Mouse (Mus musculus): Measurements from ENCODE around the gene Castor2. TPM values are rescaled to one million over a fixed set of nuclear protein-coding genes. Genes with fewer than 3 reads are reported as not detected.

Gene Castor2
- polyA plus RNA-seq, 1 experiment from 2014 or later, result 4.4 TPM

DNA sequence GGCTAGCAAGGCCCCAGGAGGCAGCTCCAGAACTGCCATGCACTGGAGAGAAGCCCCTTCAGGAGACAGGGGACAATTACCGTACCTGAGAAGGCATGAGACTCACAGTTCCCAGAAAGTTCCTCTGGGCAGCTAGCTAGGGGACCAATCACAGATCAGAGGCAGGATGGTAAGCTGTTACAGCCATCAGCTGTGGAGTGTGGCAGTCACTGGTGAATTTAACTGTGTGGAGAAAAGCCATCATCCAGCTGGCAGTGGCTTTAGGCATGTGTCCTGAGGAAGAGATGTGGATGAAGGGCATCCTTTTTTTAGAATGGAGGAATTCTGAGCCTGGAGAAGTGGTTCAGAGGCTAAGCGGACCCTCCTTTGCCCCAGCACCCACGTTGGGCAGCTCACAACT lies 20.6 kb downstream of the Castor2 start:
- no peak for ATAC-seq (ENCODE audit: insufficient read depth, low FRiP score)
- H3K9ac ChIP-seq (ENCODE audit: low read length), result no peak overlapping the region
- H3K27ac ChIP-seq (ENCODE audit: low read length), result no peak overlapping the region

DNA sequence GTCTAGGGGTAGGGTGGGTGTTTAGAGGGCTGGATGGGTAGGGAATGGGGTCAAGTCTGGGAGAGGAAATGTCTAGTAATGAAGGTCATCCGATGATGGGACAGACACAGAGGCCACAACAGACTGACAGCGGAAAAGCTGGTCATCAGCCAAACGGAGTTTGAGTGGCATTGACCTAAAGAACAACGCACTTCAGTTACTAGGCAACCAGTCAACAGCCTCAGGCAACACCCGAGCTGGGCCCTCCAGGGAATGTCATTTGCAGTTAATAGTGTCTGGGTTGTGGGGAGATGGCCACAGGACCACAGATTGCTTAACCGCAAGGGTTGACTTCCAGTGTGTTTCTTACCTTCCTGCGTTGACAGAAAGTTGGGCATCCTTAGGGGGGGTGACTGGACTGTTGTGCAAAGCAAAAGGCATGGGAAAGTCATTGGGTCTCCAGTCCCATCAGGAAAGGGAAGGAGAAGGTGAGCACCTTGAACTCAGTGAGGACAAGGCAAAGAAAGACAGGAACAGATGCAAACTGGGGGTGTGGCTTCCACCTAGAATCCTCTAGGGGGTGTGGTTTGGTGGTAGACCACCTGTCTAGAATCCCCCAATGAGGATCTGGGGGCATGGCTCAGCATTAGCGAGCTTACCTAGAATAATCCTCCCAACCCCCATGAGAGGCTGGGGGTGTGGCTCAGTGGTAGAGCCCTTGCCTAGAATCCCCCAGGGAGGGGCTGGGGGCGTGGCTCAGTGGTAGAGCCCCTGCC lies 21.8 kb downstream of the Castor2 start:
- no peak overlapping the region for H3K9ac ChIP-seq (ENCODE audit: low read length)
- 59% methylated on average over 9 of the region's 9 CpGs for WGBS
- no peak overlapping the region for H3K4me3 ChIP-seq (replicated peaks; ENCODE audit: low read length)
- no peak overlapping the region for H3K27ac ChIP-seq (ENCODE audit: low read length)
- H3K36me3 ChIP-seq (ENCODE audit: control insufficient read depth, insufficient read depth, low read length), result no peaks in the 10 kb centered on the region
- ATAC-seq (ENCODE audit: insufficient read depth, low FRiP score), result no peak
- no peaks in the 10 kb centered on the region for H3K27me3 ChIP-seq (ENCODE audit: control insufficient read depth, insufficient read depth, low read length)
- no peaks in the 10 kb centered on the region for H3K9me3 ChIP-seq (replicated peaks; ENCODE audit: control insufficient read depth, low read length)
- H3K4me2 ChIP-seq (ENCODE audit: low read depth, low read length), result no peak overlapping the region
- H3K4me1 ChIP-seq (ENCODE audit: control insufficient read depth, insufficient read depth, low read length), result peaks cover 4% of the 10 kb centered on the region; the same call in 1 of the 2 replicates

More for the DNA sequence above, 20.6 kb downstream of the Castor2 start:
- H3K27me3 ChIP-seq (ENCODE audit: control insufficient read depth, insufficient read depth, low read length), result no peaks in the 10 kb centered on the region
- no peak overlapping the region for H3K4me2 ChIP-seq (ENCODE audit: low read depth, low read length)
- H3K9me3 ChIP-seq (replicated peaks; ENCODE audit: control insufficient read depth, low read length), result no peaks in the 10 kb centered on the region
- no peak overlapping the region for H3K4me3 ChIP-seq (replicated peaks; ENCODE audit: low read length)
- H3K36me3 ChIP-seq (ENCODE audit: control insufficient read depth, insufficient read depth, low read length), result no peaks in the 10 kb centered on the region
- peaks cover 4% of the 10 kb centered on the region; the same call in 1 of the 2 replicates for H3K4me1 ChIP-seq (ENCODE audit: control insufficient read depth, insufficient read depth, low read length)
- WGBS, result 95% methylated on average over 3 of the region's 3 CpGs

DNA sequence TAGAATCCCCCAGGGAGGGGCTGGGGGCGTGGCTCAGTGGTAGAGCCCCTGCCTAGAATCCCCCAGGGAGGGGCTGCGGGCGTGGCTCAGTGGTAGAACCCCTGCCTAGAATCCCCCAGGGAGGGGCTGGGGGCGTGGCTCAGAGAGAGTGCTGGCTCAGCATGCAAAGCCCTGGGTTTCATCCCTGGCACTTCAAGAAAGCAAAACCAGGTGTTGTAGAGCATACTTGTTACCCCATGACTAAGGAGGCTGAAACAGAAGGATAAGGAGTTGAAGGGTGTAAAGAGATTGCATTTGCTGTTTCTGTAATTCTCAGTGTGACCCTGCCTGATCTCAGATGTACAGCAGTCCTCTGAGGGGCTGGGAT lies 22.4 kb downstream of the Castor2 start:
- H3K4me3 ChIP-seq (replicated peaks; ENCODE audit: low read length), result no peak overlapping the region
- ATAC-seq (ENCODE audit: insufficient read depth, low FRiP score), result no peak

DNA sequence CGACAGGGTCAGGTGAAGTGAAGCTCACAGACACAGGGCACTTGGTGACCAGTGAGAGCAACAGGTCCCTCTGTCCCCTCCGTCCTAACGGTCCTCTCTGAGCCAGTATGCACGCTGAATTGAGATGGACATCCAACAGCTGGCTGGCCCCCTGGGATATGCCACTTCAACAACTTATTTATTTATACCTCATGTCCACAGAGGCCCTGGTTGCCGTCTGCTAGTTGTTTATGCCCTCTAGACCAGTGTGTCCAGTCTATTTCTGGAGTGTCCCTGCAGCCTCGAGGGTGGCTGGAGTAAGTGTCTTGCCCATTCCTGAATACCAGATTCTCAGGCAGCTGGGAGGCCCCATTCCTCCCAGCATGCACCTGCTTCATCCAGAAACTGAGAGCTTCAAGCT lies 24.3 kb downstream of the Castor2 start:
- no peaks in the 10 kb centered on the region for H3K36me3 ChIP-seq (ENCODE audit: control insufficient read depth, insufficient read depth, low read length)
- H3K27me3 ChIP-seq (ENCODE audit: control insufficient read depth, insufficient read depth, low read length), result no peaks in the 10 kb centered on the region
- WGBS, result 69% methylated on average over 6 of the region's 6 CpGs
- no peak overlapping the region for H3K27ac ChIP-seq (ENCODE audit: low read length)
- no peak for ATAC-seq (ENCODE audit: insufficient read depth, low FRiP score)
- no peak overlapping the region for H3K4me3 ChIP-seq (replicated peaks; ENCODE audit: low read length)
- H3K9ac ChIP-seq (ENCODE audit: low read length), result no peak overlapping the region
- H3K4me1 ChIP-seq (ENCODE audit: control insufficient read depth, insufficient read depth, low read length), result peaks cover 4% of the 10 kb centered on the region; the same call in 1 of the 2 replicates
- no peak overlapping the region for H3K4me2 ChIP-seq (ENCODE audit: low read depth, low read length)
- H3K9me3 ChIP-seq (replicated peaks; ENCODE audit: control insufficient read depth, low read length), result no peaks in the 10 kb centered on the region; the same call in 1 of the 2 replicates

More for the DNA sequence above, 22.4 kb downstream of the Castor2 start:
- no peaks in the 10 kb centered on the region; the same call in 1 of the 2 replicates for H3K9me3 ChIP-seq (replicated peaks; ENCODE audit: control insufficient read depth, low read length)
- H3K27ac ChIP-seq (ENCODE audit: low read length), result no peak overlapping the region
- no peaks in the 10 kb centered on the region for H3K36me3 ChIP-seq (ENCODE audit: control insufficient read depth, insufficient read depth, low read length)
- H3K4me2 ChIP-seq (ENCODE audit: low read depth, low read length), result no peak overlapping the region
- WGBS, result 80% methylated on average over 4 of the region's 4 CpGs
- H3K9ac ChIP-seq (ENCODE audit: low read length), result no peak overlapping the region
- no peaks in the 10 kb centered on the region for H3K27me3 ChIP-seq (ENCODE audit: control insufficient read depth, insufficient read depth, low read length)
- peaks cover 4% of the 10 kb centered on the region; the same call in 1 of the 2 replicates for H3K4me1 ChIP-seq (ENCODE audit: control insufficient read depth, insufficient read depth, low read length)

DNA sequence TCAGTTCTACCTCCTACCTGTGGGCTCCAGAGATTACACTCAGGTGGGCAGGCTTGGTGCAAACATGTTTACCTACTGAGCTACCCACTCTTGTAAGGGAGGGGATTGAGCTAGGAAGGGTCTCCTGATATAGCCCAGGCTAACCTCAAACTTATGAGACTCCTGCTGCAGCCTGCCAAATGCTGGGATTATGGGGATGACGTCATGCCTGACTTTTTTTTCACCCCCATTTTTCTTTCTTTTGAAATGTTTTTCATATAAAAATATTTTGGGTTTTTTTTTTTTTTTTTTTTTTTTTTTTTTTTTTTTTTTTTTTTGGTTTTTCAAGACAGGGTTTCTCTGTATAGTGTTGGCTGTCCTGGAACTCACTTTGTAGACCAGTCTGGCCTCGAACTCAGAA lies 26.7 kb downstream of the Castor2 start:
- Histone ChIP-seq H3K9me3 (replicated peaks; ENCODE audit: control insufficient read depth, low read length) (no peaks in the 10 kb centered on the region; the same call in 1 of the 2 replicates), H3K27me3 (ENCODE audit: control insufficient read depth, insufficient read depth, low read length) (no peaks in the 10 kb centered on the region), H3K9ac (ENCODE audit: low read length) (no peak overlapping the region), H3K27ac (ENCODE audit: low read length) (no peak overlapping the region), H3K4me3 (replicated peaks; ENCODE audit: low read length) (no peak overlapping the region), H3K4me1 (ENCODE audit: control insufficient read depth, insufficient read depth, low read length) (peaks cover 4% of the 10 kb centered on the region; the same call in 1 of the 2 replicates), H3K36me3 (ENCODE audit: control insufficient read depth, insufficient read depth, low read length) (no peaks in the 10 kb centered on the region), H3K4me2 (ENCODE audit: low read depth, low read length) (no peak overlapping the region)
- WGBS, result 74% methylated on average over 2 of the region's 2 CpGs
- ATAC-seq (ENCODE audit: insufficient read depth, low FRiP score), result no peak

DNA sequence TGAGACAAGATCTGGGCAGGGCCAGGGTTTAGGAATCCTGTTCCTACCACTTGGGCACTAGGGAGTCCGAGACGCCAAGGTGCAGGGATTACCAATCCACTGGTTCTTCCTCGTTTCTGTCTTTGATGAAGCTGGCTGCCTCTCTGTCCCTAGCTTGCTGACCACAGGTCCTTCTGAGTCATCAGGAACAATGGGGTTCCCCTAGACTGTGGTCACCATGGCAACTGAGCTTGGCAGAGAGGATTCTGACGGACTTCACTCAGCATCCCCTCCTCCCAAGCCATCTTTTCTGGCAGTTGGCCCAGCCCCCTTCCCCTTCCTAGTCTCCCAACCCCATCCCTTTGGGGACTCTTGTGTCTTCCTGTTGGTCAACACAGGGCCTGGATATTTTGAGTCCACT lies 32.1 kb downstream of the Castor2 start:
- Histone ChIP-seq H3K4me2 (ENCODE audit: low read depth, low read length) (no peak overlapping the region), H3K9me3 (replicated peaks; ENCODE audit: control insufficient read depth, low read length) (no peaks in the 10 kb centered on the region; the same call in 1 of the 2 replicates), H3K9ac (ENCODE audit: low read length) (no peak overlapping the region), H3K4me1 (ENCODE audit: control insufficient read depth, insufficient read depth, low read length) (no peaks in the 10 kb centered on the region), H3K36me3 (ENCODE audit: control insufficient read depth, insufficient read depth, low read length) (peaks cover 4% of the 10 kb centered on the region; the same call in 1 of the 2 replicates), H3K4me3 (replicated peaks; ENCODE audit: low read length) (no peak overlapping the region), H3K27me3 (ENCODE audit: control insufficient read depth, insufficient read depth, low read length) (no peaks in the 10 kb centered on the region), H3K27ac (ENCODE audit: low read length) (no peak overlapping the region)
- WGBS, result 49% methylated on average over 4 of the region's 4 CpGs
- no peak for ATAC-seq (ENCODE audit: insufficient read depth, low FRiP score)

DNA sequence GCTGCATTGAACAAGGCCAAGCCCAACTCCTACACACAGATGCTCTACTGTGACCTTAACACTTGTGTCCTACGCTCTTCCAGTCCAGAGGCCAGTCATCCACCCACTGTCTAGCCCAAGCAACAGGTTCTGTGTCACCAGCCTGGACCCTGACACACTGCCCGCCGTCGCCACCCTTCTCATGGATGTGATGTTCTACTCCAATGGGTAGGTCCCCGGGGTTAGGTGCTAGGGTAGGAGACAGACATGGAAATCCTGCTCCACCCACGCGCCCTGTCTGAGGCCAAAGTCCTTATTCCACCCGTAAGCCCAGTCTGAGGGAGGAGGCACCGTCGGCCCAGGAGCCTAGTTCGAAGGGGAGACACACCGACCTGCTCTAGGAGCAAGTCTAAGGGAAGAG lies 36.5 kb downstream of the Castor2 start:
- no peak overlapping the region for H3K4me2 ChIP-seq (ENCODE audit: low read depth, low read length)
- H3K4me1 ChIP-seq (ENCODE audit: control insufficient read depth, insufficient read depth, low read length), result no peaks in the 10 kb centered on the region
- peaks cover 4% of the 10 kb centered on the region; the same call in 1 of the 2 replicates for H3K36me3 ChIP-seq (ENCODE audit: control insufficient read depth, insufficient read depth, low read length)
- H3K27me3 ChIP-seq (ENCODE audit: control insufficient read depth, insufficient read depth, low read length), result no peaks in the 10 kb centered on the region
- no peaks in the 10 kb centered on the region for H3K9me3 ChIP-seq (replicated peaks; ENCODE audit: control insufficient read depth, low read length)
- H3K4me3 ChIP-seq (replicated peaks; ENCODE audit: low read length), result no peak overlapping the region
- no peak overlapping the region for H3K9ac ChIP-seq (ENCODE audit: low read length)
- ATAC-seq (ENCODE audit: insufficient read depth, low FRiP score), result no peak
- 94% methylated on average over 12 of the region's 12 CpGs for WGBS
- H3K27ac ChIP-seq (ENCODE audit: low read length), result no peak overlapping the region

DNA sequence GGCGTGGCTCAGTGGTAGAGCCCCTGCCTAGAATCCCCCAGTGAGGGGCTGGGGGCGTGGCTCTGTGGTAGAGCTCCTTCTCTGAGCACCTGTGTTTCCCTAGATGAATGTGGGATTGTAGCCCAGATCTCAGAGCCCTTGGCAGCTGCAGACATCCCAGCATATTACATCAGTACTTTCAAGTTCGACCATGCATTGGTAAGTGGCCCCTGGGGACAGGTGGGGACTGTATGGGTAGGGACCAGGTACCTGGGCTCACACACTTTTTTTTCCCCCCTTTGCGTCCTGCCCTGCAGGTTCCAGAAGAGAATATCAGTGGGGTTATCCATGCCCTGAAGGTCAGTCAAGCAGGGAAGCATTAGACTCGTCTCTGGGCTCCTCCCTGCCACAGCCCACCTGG lies 38.4 kb downstream of the Castor2 start:
- H3K36me3 ChIP-seq (ENCODE audit: control insufficient read depth, insufficient read depth, low read length), result peaks cover 4% of the 10 kb centered on the region; the same call in 1 of the 2 replicates
- H3K9me3 ChIP-seq (replicated peaks; ENCODE audit: control insufficient read depth, low read length), result no peaks in the 10 kb centered on the region
- no peak overlapping the region for H3K9ac ChIP-seq (ENCODE audit: low read length)
- 84% methylated on average over 5 of the region's 5 CpGs for WGBS
- no peaks in the 10 kb centered on the region for H3K4me1 ChIP-seq (ENCODE audit: control insufficient read depth, insufficient read depth, low read length)
- no peak overlapping the region for H3K27ac ChIP-seq (ENCODE audit: low read length)
- H3K27me3 ChIP-seq (ENCODE audit: control insufficient read depth, insufficient read depth, low read length), result no peaks in the 10 kb centered on the region
- no peak for ATAC-seq (ENCODE audit: insufficient read depth, low FRiP score)
- H3K4me3 ChIP-seq (replicated peaks; ENCODE audit: low read length), result no peak overlapping the region
- H3K4me2 ChIP-seq (ENCODE audit: low read depth, low read length), result no peak overlapping the region

DNA sequence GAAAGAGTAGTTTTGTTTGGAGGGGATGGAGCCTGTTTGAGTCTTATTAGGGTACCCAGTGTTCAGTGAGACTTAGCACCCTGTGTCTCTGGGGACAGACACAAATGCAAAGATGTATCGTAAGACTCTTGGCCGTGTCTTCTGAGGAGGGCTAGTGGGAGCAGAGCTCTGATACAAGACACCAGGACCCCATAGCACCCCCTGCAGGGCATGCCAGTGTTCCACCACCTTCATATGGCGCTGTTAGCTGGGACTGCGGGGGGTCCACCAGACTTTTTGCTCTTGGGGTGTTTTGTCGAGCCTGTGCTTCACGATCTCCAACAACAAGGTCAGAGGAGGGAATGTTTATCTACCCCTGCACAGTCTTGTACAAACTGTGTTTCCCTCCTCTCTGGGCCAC lies 39.9 kb downstream of the Castor2 start:
- no peak for ATAC-seq (ENCODE audit: insufficient read depth, low FRiP score)
- H3K36me3 ChIP-seq (ENCODE audit: control insufficient read depth, insufficient read depth, low read length), result no peaks in the 10 kb centered on the region

More for the DNA sequence above, 39.9 kb downstream of the Castor2 start:
- WGBS, result 84% methylated on average over 6 of the region's 6 CpGs
- no peak overlapping the region for H3K27ac ChIP-seq (ENCODE audit: low read length)
- no peaks in the 10 kb centered on the region for H3K27me3 ChIP-seq (ENCODE audit: control insufficient read depth, insufficient read depth, low read length)
- no peak overlapping the region for H3K9ac ChIP-seq (ENCODE audit: low read length)
- H3K4me2 ChIP-seq (ENCODE audit: low read depth, low read length), result no peak overlapping the region
- H3K4me3 ChIP-seq (replicated peaks; ENCODE audit: low read length), result no peak overlapping the region
- H3K4me1 ChIP-seq (ENCODE audit: control insufficient read depth, insufficient read depth, low read length), result no peaks in the 10 kb centered on the region
- no peaks in the 10 kb centered on the region for H3K9me3 ChIP-seq (replicated peaks; ENCODE audit: control insufficient read depth, low read length)

All from stomach, embryonic 16.5 days (tissue).